Mouse (Mus musculus) liver, postnatal 0 days (tissue): ENCODE results near the gene Ttc29. TPM values are rescaled to one million over a fixed set of nuclear protein-coding genes. Genes with fewer than 3 reads are reported as not detected.
A peak's percentile ranks its signal among the peaks of the same experiment; 100 is the strongest.

Experiments used
- ATAC-seq: fragments of 200-750 bp; cut with Nextera tagmentation; 2 replicates; pipeline ENCODE4 v1.8.0; 2017; ENCODE audit warnings: mild to moderate bottlenecking, moderate library complexity
- DNase-seq: peaks from one replicate; pipeline ENCODE4 v3.0.0-alpha.2; 2016
- H3K27ac ChIP-seq: fragments of 300-500 bp; sonication (generic); 2 replicates; pipeline ENCODE4 v1.5.1; 2014; ENCODE audit warnings: antibody characterized with exemption, moderate library complexity, mild to moderate bottlenecking, low read depth
- H3K27me3 ChIP-seq: fragments of 300-500 bp; sonication (generic); 2 replicates; pipeline ENCODE4 v1.6.1; 2014; ENCODE audit warnings: low read length, control low read depth, mixed read lengths; ENCODE audit not compliant: insufficient read depth
- H3K36me3 ChIP-seq: fragments of 300-500 bp; sonication (generic); replicated peaks from 2 replicates; pipeline ENCODE4 v1.6.1; 2014; ENCODE audit warnings: mild to moderate bottlenecking, control low read depth, low read length, moderate library complexity, mixed read lengths; ENCODE audit not compliant: insufficient read depth
- H3K4me1 ChIP-seq: fragments of 300-500 bp; sonication (generic); 2 replicates; pipeline ENCODE4 v1.6.1; 2014; ENCODE audit warnings: antibody characterized with exemption, mild to moderate bottlenecking, control low read depth; ENCODE audit not compliant: insufficient read depth
- H3K4me2 ChIP-seq: fragments of 300-500 bp; sonication (generic); 2 replicates; pipeline ENCODE4 v1.6.1; 2014; ENCODE audit warnings: low read depth, mild to moderate bottlenecking, low read length, moderate library complexity, mixed read lengths
- H3K4me3 ChIP-seq: fragments of 300-500 bp; sonication (generic); 2 replicates; pipeline ENCODE4 v1.5.1; 2014; ENCODE audit warnings: low read depth, low read length
- H3K9ac ChIP-seq: fragments of 300-500 bp; sonication (generic); replicated peaks from 2 replicates; pipeline ENCODE4 v1.6.1; 2014; ENCODE audit warnings: mild to moderate bottlenecking, moderate library complexity
- H3K9me3 ChIP-seq: fragments of 300-500 bp; sonication (generic); 2 replicates; pipeline ENCODE4 v1.6.1; 2016; ENCODE audit warnings: mild to moderate bottlenecking, control low read depth, low read length, mixed read lengths
- CTCF ChIP-seq: sonication (generic); IDR thresholded peaks from 2 replicates; pipeline ENCODE4 v1.5.1; 2016; ENCODE audit warnings: antibody characterized with exemption, low read depth
- EP300 ChIP-seq: IDR thresholded peaks from 2 replicates; pipeline ENCODE4 v1.6.1; 2016; ENCODE audit warnings: antibody characterized with exemption, low read depth, mild to moderate bottlenecking
- WGBS: fragments of 180-500 bp; shearing (Covaris S2); extraction: QIAGEN DNeasy Blood & Tissue Kit; methylation state at CpG from one replicate; pipeline ENCODE4 v1.1.7; 2014; ENCODE audit not compliant: insufficient replicate concordance; 5-methylcytosine and 5-hydroxymethylcytosine counted together
- polyA plus RNA-seq: library from polyadenylated mRNA; unstranded; fragments of >200 nt; fragmentation: Nextera tagmentation; extraction: Ambion mirVana; gene quantifications from 2 replicates; pipeline ENCODE4 v1.2.1, GENCODE M21; 2015

Ttc29 gene
- polyA plus RNA-seq, 1 experiment from 2014 or later: not detected

DNA sequence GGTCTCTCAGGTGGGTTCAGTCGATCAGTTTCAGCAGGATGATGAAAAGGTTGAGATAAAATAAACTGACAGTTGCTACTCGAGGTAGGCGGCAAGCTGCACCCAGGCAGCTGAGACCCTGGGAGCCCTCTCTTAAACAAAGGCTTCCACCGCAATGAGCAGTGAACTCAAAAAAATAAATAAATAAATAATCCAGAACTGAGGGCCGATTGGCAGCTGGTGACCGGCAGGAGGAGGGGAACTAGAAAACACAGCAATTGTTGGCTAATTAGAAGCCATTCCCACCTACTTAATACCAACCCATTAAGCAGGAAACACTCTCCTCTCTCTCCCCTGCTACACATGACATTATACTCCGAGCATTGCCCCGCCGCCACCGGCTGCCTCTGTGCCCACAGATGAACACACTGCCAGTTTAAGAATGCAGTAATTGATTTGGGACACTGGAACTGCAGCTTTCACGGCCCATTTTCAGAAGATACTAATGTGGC, 133.1 kb downstream of the Ttc29 start:
- 39% methylated on average over 11 of the region's 11 CpGs for WGBS
- H3K4me1 ChIP-seq: no peaks in the 10 kb centered on the region
- H3K36me3 ChIP-seq: no peaks in the 10 kb centered on the region
- ATAC-seq: no peak
- DNase-seq: no peak
- H3K9ac ChIP-seq: no peak overlapping the region
- H3K4me2 ChIP-seq: no peak overlapping the region
- no peak overlapping the region for H3K4me3 ChIP-seq
- H3K27me3 ChIP-seq: no peaks in the 10 kb centered on the region
- TF ChIP-seq EP300 (no peak), CTCF (no peak)
- no peak overlapping the region for H3K27ac ChIP-seq
- no peaks in the 10 kb centered on the region for H3K9me3 ChIP-seq

- H3K27me3 ChIP-seq: no peaks in the 10 kb centered on the region
- no peak overlapping the region for H3K27ac ChIP-seq
- no peak for ATAC-seq
- H3K9ac ChIP-seq: no peak overlapping the region
- TF ChIP-seq CTCF (no peak), EP300 (no peak)
- no peaks in the 10 kb centered on the region for H3K9me3 ChIP-seq
- H3K4me3 ChIP-seq: no peak overlapping the region
- WGBS: 73% methylated on average over 5 of the region's 5 CpGs
- no peak for DNase-seq
- no peak overlapping the region for H3K4me2 ChIP-seq
- H3K36me3 ChIP-seq: no peaks in the 10 kb centered on the region
- H3K4me1 ChIP-seq: no peaks in the 10 kb centered on the region
Observed at GRCm38 (mm10) chr8:78353902-78354301, 140.8 kb downstream of the Ttc29 start.

DNA sequence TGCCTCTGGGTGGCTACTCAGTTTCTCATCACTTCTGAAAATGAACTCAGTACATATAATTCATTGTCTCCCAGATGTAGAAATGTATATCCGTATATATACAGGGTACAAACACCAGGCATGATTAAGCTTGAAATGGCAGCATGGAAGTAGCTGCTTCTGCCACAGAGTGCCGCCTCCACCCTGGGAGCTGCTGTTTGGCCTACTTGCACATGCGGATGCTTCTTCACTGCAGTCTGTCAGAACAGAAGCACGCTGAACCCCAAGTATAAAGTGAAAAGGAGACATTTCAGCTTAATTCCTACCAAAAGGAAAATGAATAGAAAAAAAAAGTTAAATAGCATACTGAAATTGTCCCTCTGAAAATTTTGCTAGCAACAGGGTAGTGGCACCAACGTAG, 141.7 kb downstream of the Ttc29 start:
- no peaks in the 10 kb centered on the region for H3K9me3 ChIP-seq
- H3K4me3 ChIP-seq: no peak overlapping the region
- no peaks in the 10 kb centered on the region for H3K4me1 ChIP-seq
- DNase-seq: no peak
- 80% methylated on average over 5 of the region's 5 CpGs for WGBS
- H3K36me3 ChIP-seq: no peaks in the 10 kb centered on the region
- no peaks in the 10 kb centered on the region for H3K27me3 ChIP-seq
- TF ChIP-seq CTCF: no peak
- TF ChIP-seq EP300: no peak
- no peak for ATAC-seq
- H3K4me2 ChIP-seq: no peak overlapping the region
- H3K9ac ChIP-seq: no peak overlapping the region
- H3K27ac ChIP-seq: no peak overlapping the region

GRCm38 (mm10) chr8:78390756-78391155, 177.7 kb downstream of the Ttc29 start:
- Histone ChIP-seq H3K4me1 (no peaks in the 10 kb centered on the region), H3K4me2 (no peak overlapping the region), H3K27ac (no peak overlapping the region), H3K27me3 (no peaks in the 10 kb centered on the region), H3K9me3 (no peaks in the 10 kb centered on the region), H3K36me3 (no peaks in the 10 kb centered on the region), H3K4me3 (no peak overlapping the region), H3K9ac (no peak overlapping the region)
- no peak for ATAC-seq
- DNase-seq: no peak
- TF ChIP-seq CTCF (no peak), EP300 (no peak)
- 80% methylated on average over 7 of the region's 7 CpGs for WGBS

DNA sequence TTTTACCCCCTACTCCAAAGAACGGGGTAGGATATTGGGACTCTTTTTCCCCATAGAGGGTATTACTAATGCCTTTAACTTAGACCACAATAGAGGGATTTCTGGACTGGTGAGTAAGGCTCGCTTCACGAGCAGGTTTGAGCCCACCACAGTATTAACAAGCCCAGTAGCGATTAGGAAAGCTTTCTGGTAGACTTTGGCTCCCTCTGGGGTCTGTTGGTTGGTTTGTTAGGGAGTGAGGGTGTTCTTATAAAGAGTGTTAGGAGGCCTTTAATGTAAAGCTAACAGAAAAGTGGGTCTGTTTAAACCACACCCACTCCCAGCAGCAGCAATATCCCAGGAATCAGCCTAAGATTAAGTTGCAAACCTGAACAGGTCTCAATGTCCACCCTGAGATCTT, 206.2 kb downstream of the Ttc29 start:
- Histone ChIP-seq H3K36me3 (no peaks in the 10 kb centered on the region), H3K4me3 (no peak overlapping the region), H3K27ac (no peak overlapping the region), H3K27me3 (peaks cover 33% of the 10 kb centered on the region), H3K4me1 (no peaks in the 10 kb centered on the region), H3K9ac (no peak overlapping the region), H3K4me2 (no peak overlapping the region), H3K9me3 (no peaks in the 10 kb centered on the region)
- TF ChIP-seq EP300 (no peak), CTCF (no peak)
- ATAC-seq (no peak), DNase-seq (no peak)
- WGBS: 19% methylated on average over 4 of the region's 4 CpGs

DNA sequence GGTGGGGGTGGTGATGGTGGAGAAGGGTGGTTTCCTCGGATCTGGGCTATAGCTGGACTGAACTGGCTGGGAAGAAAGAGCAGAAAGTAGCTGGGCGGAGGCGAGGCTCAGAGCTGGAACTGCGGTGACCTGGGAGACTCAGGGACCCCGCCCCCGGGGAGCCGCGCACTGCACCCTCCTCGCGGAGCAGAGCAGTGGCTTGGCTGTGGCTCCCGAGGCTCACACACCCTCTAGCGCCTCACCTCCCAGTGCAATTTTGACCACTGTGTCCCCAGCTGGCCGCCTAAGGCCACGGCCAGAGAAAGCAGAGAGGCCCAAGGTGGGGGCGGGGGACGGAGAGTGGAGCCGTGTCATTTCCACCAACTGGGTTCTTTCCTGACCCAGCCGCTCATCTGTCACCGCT, 207.0 kb downstream of the Ttc29 start:
- H3K4me2 ChIP-seq: peak overlapping the region; percentile 33
- H3K4me3 ChIP-seq: no peak overlapping the region; the same call in 1 of the 2 replicates
- H3K36me3 ChIP-seq: no peaks in the 10 kb centered on the region
- ATAC-seq (no peak), DNase-seq (no peak)
- no peaks in the 10 kb centered on the region for H3K9me3 ChIP-seq
- no peak overlapping the region for H3K27ac ChIP-seq
- 1% methylated on average over 19 of the region's 19 CpGs for WGBS
- no peaks in the 10 kb centered on the region for H3K4me1 ChIP-seq
- peaks cover 33% of the 10 kb centered on the region for H3K27me3 ChIP-seq
- H3K9ac ChIP-seq: no peak overlapping the region
- TF ChIP-seq CTCF (no peak), EP300 (no peak)

GRCm38 (mm10) chr8:78423937-78424336, 210.8 kb downstream of the Ttc29 start:
- Histone ChIP-seq H3K4me1 (no peaks in the 10 kb centered on the region), H3K9me3 (no peaks in the 10 kb centered on the region), H3K27me3 (peaks cover 58% of the 10 kb centered on the region), H3K4me3 (no peak overlapping the region), H3K27ac (no peak overlapping the region), H3K4me2 (no peak overlapping the region), H3K36me3 (no peaks in the 10 kb centered on the region), H3K9ac (no peak overlapping the region)
- no peak for ATAC-seq
- TF ChIP-seq EP300 (no peak), CTCF (no peak)
- WGBS: 3% methylated on average over 1 of the region's 1 CpGs
- no peak for DNase-seq
